Mouse (Mus musculus) heart, embryonic 13.5 days (tissue): ENCODE data around the gene Slc25a36. TPM values are rescaled to one million over a fixed set of nuclear protein-coding genes. Genes with fewer than 3 reads are reported as not detected.

Experiments used
- ATAC-seq: fragments of 200-750 bp; cut with Nextera tagmentation; 2 replicates; pipeline ENCODE4 v1.8.0; 2017; ENCODE audit warnings: moderate TSS enrichment; ENCODE audit not compliant: insufficient number of reproducible peaks, low FRiP score, low TSS enrichment; ENCODE audit errors: extremely low read depth
- H3K27ac ChIP-seq: fragments of 300-500 bp; sonication (generic); replicated peaks from 2 replicates; pipeline ENCODE4 v1.5.1; 2015; ENCODE audit warnings: moderate library complexity, mild to moderate bottlenecking, inconsistent platforms
- H3K27me3 ChIP-seq: fragments of 300-500 bp; sonication (generic); replicated peaks from 2 replicates; pipeline ENCODE4 v1.6.1; 2015; ENCODE audit warnings: mild to moderate bottlenecking, inconsistent platforms
- H3K36me3 ChIP-seq: fragments of 300-500 bp; sonication (generic); 2 replicates; pipeline ENCODE4 v1.6.1; 2015; ENCODE audit warnings: mild to moderate bottlenecking, inconsistent platforms
- H3K4me1 ChIP-seq: fragments of 300-500 bp; sonication (generic); 2 replicates; pipeline ENCODE4 v1.6.1; 2015; ENCODE audit warnings: inconsistent platforms
- H3K4me2 ChIP-seq: fragments of 300-500 bp; sonication (generic); 2 replicates; pipeline ENCODE4 v1.6.1; 2015; ENCODE audit warnings: inconsistent platforms, mild to moderate bottlenecking, moderate library complexity
- H3K4me3 ChIP-seq: fragments of 300-500 bp; sonication (generic); 2 replicates; pipeline ENCODE4 v1.5.1; 2015; ENCODE audit warnings: moderate library complexity, mild to moderate bottlenecking, inconsistent platforms
- H3K9ac ChIP-seq: fragments of 300-500 bp; sonication (generic); 2 replicates; pipeline ENCODE4 v1.6.1; 2015; ENCODE audit warnings: inconsistent platforms, mild to moderate bottlenecking, moderate library complexity
- H3K9me3 ChIP-seq: fragments of 300-500 bp; sonication (generic); 2 replicates; pipeline ENCODE4 v1.6.1; 2016; ENCODE audit warnings: inconsistent platforms
- WGBS: fragments of 180-500 bp; shearing (Covaris S2); methylation state at CpG from one replicate; pipeline ENCODE4 v1.1.7; 2015; ENCODE audit warnings: mixed read lengths; 5-methylcytosine and 5-hydroxymethylcytosine counted together
- polyA plus RNA-seq: library from polyadenylated mRNA; unstranded; fragments of >200 nt; fragmentation: Nextera tagmentation; extraction: Ambion mirVana; gene quantifications from 2 replicates; pipeline ENCODE4 v1.2.1, GENCODE M21; 2015

The Slc25a36 gene
- polyA plus RNA-seq, 1 experiment from 2014 or later = 55.9 TPM

GRCm38 (mm10) chr9:97137678-97138077 is 26.7 kb upstream of the Slc25a36 start:
- no peak overlapping the region for H3K9ac ChIP-seq
- no peaks in the 10 kb centered on the region for H3K27me3 ChIP-seq
- no peak overlapping the region for H3K4me2 ChIP-seq
- ATAC-seq = no peak
- H3K4me3 ChIP-seq = no peak overlapping the region
- H3K9me3 ChIP-seq = no peaks in the 10 kb centered on the region
- WGBS = 81% methylated on average over 4 of the region's 4 CpGs
- no peak overlapping the region for H3K27ac ChIP-seq
- H3K36me3 ChIP-seq = no peaks in the 10 kb centered on the region
- peaks cover 11% of the 10 kb centered on the region for H3K4me1 ChIP-seq

GRCm38 (mm10) chr9:97137116-97137515 is 26.2 kb upstream of the Slc25a36 start:
- Histone ChIP-seq H3K36me3 (no peaks in the 10 kb centered on the region), H3K4me2 (no peak overlapping the region), H3K9ac (no peak overlapping the region), H3K27me3 (no peaks in the 10 kb centered on the region), H3K4me3 (no peak overlapping the region), H3K4me1 (peaks cover 11% of the 10 kb centered on the region), H3K9me3 (no peaks in the 10 kb centered on the region), H3K27ac (no peak overlapping the region)
- 72% methylated on average over 4 of the region's 4 CpGs for WGBS
- no peak for ATAC-seq

DNA sequence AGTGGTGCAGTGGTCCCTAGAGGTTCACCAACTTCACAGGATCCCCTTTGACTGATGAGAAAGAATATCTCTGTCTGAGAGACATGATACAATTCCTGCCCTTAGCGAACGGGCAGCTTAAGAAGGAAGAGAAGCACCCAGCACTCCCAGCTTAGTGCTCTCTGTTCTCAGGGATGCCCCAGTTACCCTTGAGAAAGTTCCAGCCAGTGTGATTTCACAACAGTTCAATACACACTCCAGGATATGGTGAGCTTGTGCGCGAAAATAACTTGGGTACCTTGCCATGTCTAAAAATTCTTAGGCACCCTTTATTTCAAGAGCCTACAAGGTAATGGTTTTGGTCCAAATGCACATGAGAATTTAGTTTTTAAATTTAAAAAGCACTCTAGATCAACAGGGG is 24.9 kb upstream of the Slc25a36 start:
- H3K27me3 ChIP-seq = no peaks in the 10 kb centered on the region
- WGBS = 73% methylated on average over 4 of the region's 4 CpGs
- peaks cover 11% of the 10 kb centered on the region for H3K4me1 ChIP-seq
- H3K4me3 ChIP-seq = no peak overlapping the region
- H3K27ac ChIP-seq = no peak overlapping the region
- no peak overlapping the region for H3K4me2 ChIP-seq
- H3K9ac ChIP-seq = no peak overlapping the region
- no peak for ATAC-seq
- H3K9me3 ChIP-seq = no peaks in the 10 kb centered on the region
- no peaks in the 10 kb centered on the region for H3K36me3 ChIP-seq

DNA sequence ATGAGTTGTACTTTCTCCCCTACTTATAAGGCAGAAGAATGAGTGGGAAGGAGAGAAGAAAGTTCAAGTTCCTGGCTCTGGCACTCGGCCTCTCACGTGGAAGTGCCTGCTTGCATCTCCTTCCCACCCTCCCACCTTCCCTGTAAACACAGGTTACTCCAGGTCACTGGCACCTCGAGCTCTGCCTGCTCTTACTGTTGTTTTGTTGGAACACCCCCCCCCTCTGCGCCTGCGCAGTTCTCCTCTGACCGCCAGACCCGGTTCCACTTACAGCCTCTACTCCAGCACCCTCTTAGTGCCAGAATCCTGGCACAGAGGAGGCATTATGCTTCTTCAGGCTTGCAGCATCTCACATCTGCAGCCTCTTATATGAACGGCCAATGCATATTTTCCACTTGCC is 22.2 kb upstream of the Slc25a36 start:
- no peaks in the 10 kb centered on the region for H3K9me3 ChIP-seq
- H3K4me2 ChIP-seq = no peak overlapping the region
- H3K4me3 ChIP-seq = no peak overlapping the region
- ATAC-seq = no peak
- no peak overlapping the region for H3K27ac ChIP-seq
- no peaks in the 10 kb centered on the region for H3K27me3 ChIP-seq
- WGBS = 45% methylated on average over 8 of the region's 8 CpGs
- no peaks in the 10 kb centered on the region for H3K36me3 ChIP-seq
- H3K9ac ChIP-seq = 0 out of 2 replicates have a peak overlapping the region, but pooled peaks have one; percentile 7
- no peaks in the 10 kb centered on the region for H3K4me1 ChIP-seq

GRCm38 (mm10) chr9:97130001-97130400 is 19.0 kb upstream of the Slc25a36 start:
- Histone ChIP-seq H3K36me3 (no peaks in the 10 kb centered on the region), H3K4me1 (no peaks in the 10 kb centered on the region), H3K4me2 (no peak overlapping the region), H3K9ac (no peak overlapping the region), H3K27ac (no peak overlapping the region), H3K9me3 (peaks cover 9% of the 10 kb centered on the region; the same call in 1 of the 2 replicates), H3K27me3 (no peaks in the 10 kb centered on the region), H3K4me3 (no peak overlapping the region)
- ATAC-seq = no peak
- 83% methylated on average over 5 of the region's 5 CpGs for WGBS

DNA sequence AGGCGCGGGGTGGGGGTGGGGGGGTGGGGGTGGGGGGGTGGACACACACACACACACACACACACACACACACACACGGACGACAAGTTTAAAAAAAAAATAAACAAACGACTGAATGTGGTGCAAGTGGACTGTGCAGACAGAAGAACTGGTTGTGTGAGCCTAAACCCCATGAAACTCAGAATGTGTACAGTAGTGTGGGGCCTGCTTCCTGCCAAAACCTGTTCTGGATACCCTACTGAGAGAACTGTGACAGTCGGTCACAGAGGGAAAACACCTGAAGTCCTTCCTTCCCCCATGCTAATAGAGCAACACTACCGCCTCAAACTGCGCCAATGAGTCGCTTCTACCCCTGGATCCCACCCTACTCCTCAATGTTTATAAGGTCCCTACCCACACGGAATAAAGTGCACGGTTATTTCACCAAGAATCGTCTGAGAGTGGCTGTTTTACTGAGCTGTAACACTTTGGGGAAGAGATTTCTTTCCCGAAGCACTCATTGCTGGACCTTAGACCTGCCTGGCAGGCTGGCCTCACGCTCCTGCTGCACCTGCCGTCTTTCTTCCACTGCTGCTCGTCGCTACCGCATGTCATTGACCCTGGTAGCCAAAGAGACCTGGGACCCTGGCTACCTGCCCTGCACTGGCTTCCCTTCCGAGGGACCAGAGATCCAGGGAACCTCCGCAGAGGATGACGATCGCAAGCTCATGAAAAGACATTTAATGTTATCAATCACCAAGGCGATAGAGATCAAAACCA is 13.2 kb upstream of the Slc25a36 start:
- Histone ChIP-seq H3K36me3 (no peaks in the 10 kb centered on the region), H3K9ac (no peak overlapping the region), H3K4me3 (no peak overlapping the region), H3K9me3 (peaks cover 9% of the 10 kb centered on the region; the same call in 1 of the 2 replicates), H3K4me2 (no peak overlapping the region), H3K27me3 (no peaks in the 10 kb centered on the region), H3K27ac (no peak overlapping the region), H3K4me1 (no peaks in the 10 kb centered on the region)
- no peak for ATAC-seq
- 54% methylated on average over 23 of the region's 23 CpGs for WGBS

GRCm38 (mm10) chr9:97121432-97121831 is 10.5 kb upstream of the Slc25a36 start:
- Histone ChIP-seq H3K4me1 (no peaks in the 10 kb centered on the region), H3K9ac (no peak overlapping the region), H3K27ac (no peak overlapping the region), H3K27me3 (no peaks in the 10 kb centered on the region), H3K4me2 (no peak overlapping the region), H3K36me3 (no peaks in the 10 kb centered on the region), H3K9me3 (no peaks in the 10 kb centered on the region), H3K4me3 (no peak overlapping the region)
- no peak for ATAC-seq
- WGBS = 54% methylated on average over 2 of the region's 2 CpGs

DNA sequence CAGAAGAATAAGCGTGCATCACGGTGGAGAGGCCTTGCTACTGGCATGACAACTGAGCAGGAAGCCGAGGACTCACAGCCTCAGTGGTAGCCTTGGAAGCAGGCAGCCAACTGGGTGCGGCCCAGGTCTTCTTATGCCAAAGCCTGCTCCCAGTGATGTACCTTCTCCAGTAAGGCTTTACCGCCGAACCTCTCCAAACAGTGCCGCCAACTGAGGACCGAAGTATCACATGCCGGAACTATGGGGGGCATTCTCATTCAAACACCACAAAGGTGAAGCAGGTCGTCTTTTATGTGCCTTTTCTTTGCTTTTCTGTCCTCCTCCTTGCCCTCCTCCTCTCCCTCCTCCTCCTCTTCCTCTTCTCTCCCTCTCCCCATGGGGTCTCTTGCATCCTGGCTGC is 3.3 kb upstream of the Slc25a36 start:
- ATAC-seq = no peak
- no peak overlapping the region for H3K4me3 ChIP-seq
- WGBS = 84% methylated on average over 10 of the region's 10 CpGs

GRCm38 (mm10) chr9:97113555-97113929 is 2.6 kb upstream of the Slc25a36 start:
- 12% methylated on average over 5 of the region's 5 CpGs for WGBS
- Histone ChIP-seq H3K4me1 (peaks cover 34% of the 10 kb centered on the region), H3K4me3 (peak overlapping the region; percentile 29), H3K9ac (peak overlapping the region; percentile 67), H3K9me3 (no peaks in the 10 kb centered on the region), H3K27ac (peak overlapping the region; percentile 90), H3K36me3 (no peaks in the 10 kb centered on the region), H3K27me3 (no peaks in the 10 kb centered on the region), H3K4me2 (peak overlapping the region; percentile 58)
- ATAC-seq = no peak

More for the DNA sequence above, 3.3 kb upstream of the Slc25a36 start:
- Histone ChIP-seq H3K4me2 (no peak overlapping the region), H3K27ac (peak overlapping the region; percentile 90; the same call in 1 of the 2 replicates), H3K27me3 (no peaks in the 10 kb centered on the region), H3K36me3 (no peaks in the 10 kb centered on the region), H3K9ac (no peak overlapping the region), H3K9me3 (no peaks in the 10 kb centered on the region), H3K4me1 (peaks cover 26% of the 10 kb centered on the region)

DNA sequence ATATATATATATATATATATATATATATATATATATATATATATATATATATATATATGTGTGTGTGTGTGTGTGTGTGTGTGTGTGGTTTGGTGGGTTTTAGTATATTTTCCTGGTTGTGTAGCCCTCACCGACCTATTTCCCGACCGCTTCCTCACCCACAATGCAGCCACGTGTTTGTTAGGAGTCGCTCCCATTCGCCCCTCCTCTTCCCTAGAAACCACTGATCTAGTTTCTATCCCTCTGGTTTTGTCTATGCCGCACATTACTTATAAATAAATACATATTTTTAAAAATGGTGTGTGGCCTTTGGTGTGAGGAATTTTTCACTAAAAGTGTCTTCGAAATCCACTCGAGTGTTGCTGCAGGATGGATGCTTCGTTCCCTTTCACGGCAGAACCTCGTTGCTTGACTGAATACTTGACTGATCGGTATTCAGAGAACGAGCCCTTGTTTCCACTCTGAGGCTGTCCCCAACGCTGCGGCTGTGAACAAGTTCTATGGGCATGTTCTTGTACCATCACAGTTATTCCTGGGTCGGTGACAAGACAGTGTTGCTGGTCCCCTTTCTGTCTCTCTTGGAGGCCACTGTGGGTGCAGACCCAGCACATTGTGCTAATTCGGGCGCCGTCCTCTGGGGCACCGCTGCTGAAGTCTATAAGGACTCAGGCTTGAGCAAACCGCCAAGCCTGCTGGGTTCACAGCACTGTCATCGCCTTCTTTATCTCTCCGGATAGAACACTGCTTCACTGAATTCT is 2.0 kb upstream of the Slc25a36 start:
- no peak for ATAC-seq
- Histone ChIP-seq H3K27me3 (no peaks in the 10 kb centered on the region), H3K9me3 (no peaks in the 10 kb centered on the region), H3K9ac (peak overlapping the region; percentile 67), H3K4me2 (peak overlapping the region; percentile 58), H3K4me1 (peaks cover 37% of the 10 kb centered on the region), H3K27ac (peak overlapping the region; percentile 90), H3K36me3 (0 out of 2 replicates have a peak, but pooled peaks cover 3% of the 10 kb centered on the region), H3K4me3 (peak overlapping the region; percentile 29)
- 26% methylated on average over 24 of the region's 24 CpGs for WGBS

DNA sequence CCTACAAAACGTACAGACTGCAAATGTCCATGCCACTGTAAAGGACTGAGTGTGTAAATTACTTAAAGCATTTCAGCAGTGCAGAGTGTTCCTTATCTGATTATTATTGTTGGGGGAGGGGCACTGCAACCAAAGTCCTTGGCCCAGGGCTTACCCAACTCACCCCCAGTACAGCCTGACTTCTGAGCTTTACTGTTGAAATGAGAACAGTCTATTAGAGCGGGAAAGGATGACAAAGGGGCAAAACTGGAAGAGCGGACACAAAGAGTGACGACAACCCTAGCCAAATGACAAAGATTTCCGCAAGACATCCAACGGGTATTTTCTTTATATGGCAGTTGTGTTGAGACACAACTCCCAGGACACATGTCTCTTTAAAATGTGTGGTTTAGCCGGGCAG is 1.3 kb upstream of the Slc25a36 start:
- Histone ChIP-seq H3K4me1 (peaks cover 37% of the 10 kb centered on the region), H3K27ac (peak overlapping the region; percentile 66), H3K36me3 (peaks cover 8% of the 10 kb centered on the region), H3K27me3 (no peaks in the 10 kb centered on the region), H3K9ac (peak overlapping the region; percentile 8; the same call in 1 of the 2 replicates), H3K9me3 (no peaks in the 10 kb centered on the region), H3K4me3 (no peak overlapping the region), H3K4me2 (peak overlapping the region; percentile 72)
- WGBS = 63% methylated on average over 7 of the region's 7 CpGs
- ATAC-seq = no peak
